Mouse (Mus musculus) hindbrain, embryonic 10.5 days (tissue): Measurements from ENCODE around the gene Tmem119. TPM values are rescaled to one million over a fixed set of nuclear protein-coding genes. Genes with fewer than 3 reads are reported as not detected.

Experiments
- DNase-seq: peaks from one replicate; pipeline ENCODE4 v3.0.0-alpha.2; 2017; ENCODE audit warnings: low spot score
- H3K27ac ChIP-seq: fragments of 300-500 bp; sonication (generic); 2 replicates; pipeline ENCODE4 v1.5.1; 2016; ENCODE audit warnings: mild to moderate bottlenecking, moderate library complexity
- H3K27me3 ChIP-seq: fragments of 300-500 bp; sonication (generic); 2 replicates; pipeline ENCODE4 v1.6.1; 2016; ENCODE audit warnings: mild to moderate bottlenecking; ENCODE audit not compliant: poor library complexity, insufficient read depth, severe bottlenecking
- H3K36me3 ChIP-seq: fragments of 300-500 bp; sonication (generic); 2 replicates; pipeline ENCODE4 v1.6.1; 2016; ENCODE audit warnings: mild to moderate bottlenecking, moderate library complexity
- H3K4me1 ChIP-seq: fragments of 300-500 bp; sonication (generic); replicated peaks from 2 replicates; pipeline ENCODE4 v1.6.1; 2016; ENCODE audit warnings: mild to moderate bottlenecking
- H3K4me3 ChIP-seq: fragments of 300-500 bp; sonication (generic); 2 replicates; pipeline ENCODE4 v1.5.1; 2016; ENCODE audit warnings: mild to moderate bottlenecking, moderate library complexity
- H3K9me3 ChIP-seq: fragments of 300-500 bp; sonication (generic); 2 replicates; pipeline ENCODE4 v1.6.1; 2016; ENCODE audit warnings: mild to moderate bottlenecking, moderate library complexity
- WGBS: fragments of 180-500 bp; shearing (Covaris S2); methylation state at CpG from one replicate; pipeline ENCODE4 v1.1.7; 2016; 5-methylcytosine and 5-hydroxymethylcytosine counted together
- polyA plus RNA-seq: library from polyadenylated mRNA; unstranded; fragments of >200 nt; fragmentation: Nextera tagmentation; extraction: Ambion mirVana; gene quantifications from 2 replicates; pipeline ENCODE4 v1.2.1, GENCODE M21; 2016

Gene Tmem119
- polyA plus RNA-seq, 1 experiment from 2014 or later, result 46.0 TPM

GRCm38 (mm10) chr5:113771213-113772162 lies 28.8 kb downstream of the Tmem119 start:
- Histone ChIP-seq H3K9me3 (no peaks in the 10 kb centered on the region), H3K36me3 (peaks cover 59% of the 10 kb centered on the region), H3K4me3 (peak overlapping the region; percentile 87), H3K27me3 (no peaks in the 10 kb centered on the region), H3K4me1 (peaks cover 29% of the 10 kb centered on the region), H3K27ac (peak overlapping the region; percentile 99)
- under 1% methylated on average over 96 of the region's 97 CpGs for WGBS
- DNase-seq, result peak; percentile 89

- WGBS, result 95% methylated on average over 8 of the region's 8 CpGs
- Histone ChIP-seq H3K27me3 (no peaks in the 10 kb centered on the region), H3K27ac (no peak overlapping the region), H3K9me3 (no peaks in the 10 kb centered on the region), H3K4me3 (no peak overlapping the region), H3K36me3 (peaks cover 61% of the 10 kb centered on the region), H3K4me1 (peaks cover 26% of the 10 kb centered on the region)
- DNase-seq, result no peak
Measured at GRCm38 (mm10) chr5:113768806-113769205, 31.5 kb downstream of the Tmem119 start.

GRCm38 (mm10) chr5:113765641-113766526 lies 34.4 kb downstream of the Tmem119 start:
- no peaks in the 10 kb centered on the region for H3K9me3 ChIP-seq
- DNase-seq, result no peak
- WGBS, result 92% methylated on average over 13 of the region's 13 CpGs
- peaks cover 90% of the 10 kb centered on the region for H3K36me3 ChIP-seq
- H3K27ac ChIP-seq, result no peak overlapping the region
- no peak overlapping the region for H3K4me3 ChIP-seq
- no peaks in the 10 kb centered on the region for H3K27me3 ChIP-seq
- H3K4me1 ChIP-seq, result peaks cover 15% of the 10 kb centered on the region

GRCm38 (mm10) chr5:113764426-113764825 lies 35.9 kb downstream of the Tmem119 start:
- peaks cover 100% of the 10 kb centered on the region for H3K36me3 ChIP-seq

GRCm38 (mm10) chr5:113761585-113761984 lies 38.7 kb downstream of the Tmem119 start:
- no peak for DNase-seq
- Histone ChIP-seq H3K27ac (no peak overlapping the region), H3K36me3 (peaks cover 100% of the 10 kb centered on the region), H3K4me1 (no peaks in the 10 kb centered on the region), H3K27me3 (no peaks in the 10 kb centered on the region), H3K4me3 (no peak overlapping the region), H3K9me3 (no peaks in the 10 kb centered on the region)
- WGBS, result 93% methylated on average over 2 of the region's 2 CpGs

More at GRCm38 (mm10) chr5:113764426-113764825, 35.9 kb downstream of the Tmem119 start:
- WGBS, result 95% methylated on average over 7 of the region's 7 CpGs
- no peaks in the 10 kb centered on the region for H3K27me3 ChIP-seq
- no peak overlapping the region for H3K4me3 ChIP-seq
- peaks cover 2% of the 10 kb centered on the region for H3K4me1 ChIP-seq
- no peaks in the 10 kb centered on the region for H3K9me3 ChIP-seq
- no peak for DNase-seq
- no peak overlapping the region for H3K27ac ChIP-seq

GRCm38 (mm10) chr5:113755347-113756030 lies 44.8 kb downstream of the Tmem119 start:
- WGBS, result 94% methylated on average over 15 of the region's 15 CpGs
- Histone ChIP-seq H3K36me3 (peaks cover 100% of the 10 kb centered on the region), H3K4me1 (no peaks in the 10 kb centered on the region)

GRCm38 (mm10) chr5:113751521-113752157 lies 48.7 kb downstream of the Tmem119 start:
- Histone ChIP-seq H3K9me3 (no peaks in the 10 kb centered on the region), H3K4me3 (no peak overlapping the region), H3K27ac (no peak overlapping the region), H3K36me3 (peaks cover 100% of the 10 kb centered on the region), H3K4me1 (no peaks in the 10 kb centered on the region), H3K27me3 (no peaks in the 10 kb centered on the region)
- 93% methylated on average over 9 of the region's 9 CpGs for WGBS
- no peak for DNase-seq

More at GRCm38 (mm10) chr5:113755347-113756030, 44.8 kb downstream of the Tmem119 start:
- Histone ChIP-seq H3K27me3 (no peaks in the 10 kb centered on the region), H3K27ac (no peak overlapping the region), H3K4me3 (no peak overlapping the region), H3K9me3 (no peaks in the 10 kb centered on the region)
- DNase-seq, result no peak

GRCm38 (mm10) chr5:113748556-113749331 lies 51.6 kb downstream of the Tmem119 start:
- Histone ChIP-seq H3K36me3 (peaks cover 100% of the 10 kb centered on the region), H3K4me1 (no peaks in the 10 kb centered on the region), H3K9me3 (peaks cover 6% of the 10 kb centered on the region; the same call in 1 of the 2 replicates), H3K27me3 (no peaks in the 10 kb centered on the region), H3K27ac (no peak overlapping the region), H3K4me3 (no peak overlapping the region)
- DNase-seq, result no peak
- 93% methylated on average over 13 of the region's 13 CpGs for WGBS

- DNase-seq, result no peak
- Histone ChIP-seq H3K27ac (no peak overlapping the region), H3K4me1 (no peaks in the 10 kb centered on the region), H3K27me3 (no peaks in the 10 kb centered on the region), H3K36me3 (peaks cover 100% of the 10 kb centered on the region), H3K4me3 (no peak overlapping the region), H3K9me3 (peaks cover 6% of the 10 kb centered on the region; the same call in 1 of the 2 replicates)
- whole genome bisulfite sequencing, result 93% methylated on average over 5 of the region's 5 CpGs
Measured at GRCm38 (mm10) chr5:113747629-113748028, 52.7 kb downstream of the Tmem119 start.
